15 mouse cellular contexts compared by ENCODE assay signal in genomic region chr5:17753471-17754005, GRCm38 (mm10).
"Had no signal": no experiment of that assay in that cellular context is flagged by ENCODE, and none has a peak within 500 bp of the region (broad histone marks: within the 10 kb centered on the region; RNA-seq: fewer than 3 reads in every experiment).

No protein-coding gene starts in this region.

- H3K9me3 ChIP-seq: liver, embryonic 13.5 days; lung, embryonic 15.5 days; midbrain, embryonic 12.5 days had no signal

- H3K9ac ChIP-seq: liver, embryonic 13.5 days; liver, postnatal 0 days; lung, embryonic 15.5 days; midbrain, embryonic 12.5 days had no signal

- DNase-seq: kidney, adult 9 months; kidney, postnatal 36 days; liver; liver, embryonic 13.5 days; liver, postnatal 0 days; right cerebral cortex, adult 18-20 months; right cerebral cortex, postnatal 25 days; thymus, postnatal 4 days had no signal

- H3K4me3 ChIP-seq: layer of hippocampus, adult 2 months; left cerebral cortex, adult 2 months; liver, embryonic 13.5 days; lung, embryonic 15.5 days; midbrain, embryonic 12.5 days had no signal

- H3K36me3 ChIP-seq: liver, embryonic 13.5 days; lung, embryonic 15.5 days; midbrain, embryonic 12.5 days had no signal

- ATAC-seq: liver, postnatal 0 days; midbrain, embryonic 16.5 days had no signal

- H3K4me1 ChIP-seq: liver, embryonic 13.5 days; lung, embryonic 15.5 days; midbrain, embryonic 12.5 days had no signal

- H3K27ac ChIP-seq: kidney, postnatal 0 days; layer of hippocampus, adult 2 months; left cerebral cortex, adult 2 months; liver, embryonic 13.5 days; lung, embryonic 15.5 days; midbrain, embryonic 12.5 days; stomach, postnatal 0 days had no signal

- H3K27me3 ChIP-seq: liver, embryonic 13.5 days; lung, embryonic 15.5 days; midbrain, embryonic 12.5 days had no signal

- H3K4me2 ChIP-seq: liver, embryonic 13.5 days; lung, embryonic 15.5 days; midbrain, embryonic 12.5 days had no signal
